Mouse (Mus musculus) brain, embryonic 14.5 days (tissue): Measurements from ENCODE around the gene Vps18.

Source experiments
- CTCF ChIP-seq: fragments of 200-500 bp; IDR thresholded peaks from 2 replicates; pipeline ENCODE4 v1.5.1; 2012; ENCODE audit warnings: inconsistent platforms, mild to moderate bottlenecking, moderate library complexity, borderline replicate concordance; ENCODE audit not compliant: insufficient read depth, insufficient read length; ENCODE audit errors: extremely low read depth
- POLR2A ChIP-seq: fragments of 200-500 bp; IDR thresholded peaks from 2 replicates; pipeline ENCODE4 v1.6.1; 2012; ENCODE audit warnings: mild to moderate bottlenecking, inconsistent platforms, borderline replicate concordance; ENCODE audit not compliant: poor library complexity, insufficient read depth, insufficient read length, severe bottlenecking; ENCODE audit errors: extremely low read depth

- TF ChIP-seq CTCF (no peak), POLR2A (no peak)
Observed at GRCm38 (mm10) chr2:119242548-119242947, 46.0 kb upstream of the Vps18 start.
